ENCODE assay signal across 7 mouse cellular contexts in the genomic region with DNA sequence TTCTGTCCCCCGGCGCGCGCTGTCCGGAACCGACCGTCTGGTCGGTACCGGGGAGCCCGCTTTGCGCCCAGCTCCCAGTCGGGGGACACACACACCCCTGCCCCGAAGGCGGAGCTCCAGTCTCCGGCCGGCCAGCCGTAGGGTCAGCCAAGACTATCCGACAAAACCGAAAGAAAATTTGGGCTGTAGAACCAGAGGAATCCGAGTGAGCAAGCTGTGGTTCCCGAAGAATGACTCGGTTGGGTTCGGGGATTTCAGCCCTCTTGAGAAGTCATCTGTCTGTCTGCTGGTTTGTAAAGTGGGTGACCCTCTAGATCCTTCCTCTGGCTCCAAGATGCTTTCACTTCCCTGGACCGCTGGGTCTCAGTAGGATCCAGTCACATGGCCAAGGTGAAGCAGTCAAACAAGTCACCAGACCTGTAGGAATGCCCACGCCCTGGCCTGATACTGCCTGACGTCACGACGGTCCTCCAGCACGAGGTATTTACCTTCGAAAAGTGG. TPM values are rescaled to one million over a fixed set of nuclear protein-coding genes. Genes with fewer than 3 reads are reported as not detected.
DNase-seq lines count a peak whose midpoint lies in the region; ATAC-seq and TF ChIP-seq lines count a peak whose summit lies in the region.

A gene (minus strand): TSS at position 384 of the 501 bp plus-strand sequence.

- WGBS in embryonic facial prominence, embryonic 13.5 days, result 4% methylated on average over 30 of the region's 30 CpGs
- 1% methylated on average over 29 of the region's 30 CpGs for WGBS in heart, embryonic 14.5 days
- WGBS in kidney, postnatal 0 days, result 4% methylated on average over 30 of the region's 30 CpGs
- WGBS in stomach, embryonic 16.5 days, result 4% methylated on average over 30 of the region's 30 CpGs

- peak; percentile 63 for DNase-seq in adrenal gland, postnatal 14 days
- peak; percentile 38 for DNase-seq in kidney, postnatal 0 days (ENCODE audit: low spot score)
- DNase-seq in lung, postnatal 4 days, result peak; percentile 67 to 85
- no peak for DNase-seq in layer of hippocampus, postnatal 36 days

- H3K27ac ChIP-seq in embryonic facial prominence, embryonic 13.5 days, result no peak within 1 kb of the TSS
- H3K27ac ChIP-seq in heart, embryonic 14.5 days (replicated peaks in 1 of 2; ENCODE audit: control insufficient read depth in 1 of 2, insufficient read depth in 1 of 2, low read depth in 2 of 2, low read length in 2 of 2), result peak within 1 kb of the TSS in 1 of 2 experiments; percentile 24; a peak in 2 of 4 replicates
- no peak within 1 kb of the TSS for H3K27ac ChIP-seq in kidney, postnatal 0 days
- H3K27ac ChIP-seq in stomach, embryonic 16.5 days (ENCODE audit: low read length), result no peak within 1 kb of the TSS

- ATAC-seq in embryonic facial prominence, embryonic 13.5 days (ENCODE audit: insufficient number of reproducible peaks, insufficient read depth, low FRiP score, low TSS enrichment, low read depth), result no peak
- 0 out of 2 replicates have a peak, but pooled peaks have one; percentile 29 for ATAC-seq in heart, embryonic 14.5 days (ENCODE audit: insufficient number of reproducible peaks, insufficient read depth, low FRiP score, low read depth)
- ATAC-seq in kidney, postnatal 0 days (replicated peaks; ENCODE audit: low FRiP score, low read depth), result peak; percentile 58
- ATAC-seq in stomach, embryonic 16.5 days (ENCODE audit: insufficient read depth, low FRiP score), result peak; percentile 84

- peak within 1 kb of the TSS; percentile 95 for H3K4me2 ChIP-seq in embryonic facial prominence, embryonic 13.5 days
- peak within 1 kb of the TSS; percentile 91 for H3K4me2 ChIP-seq in heart, embryonic 14.5 days (ENCODE audit: low read length)
- H3K4me2 ChIP-seq in kidney, postnatal 0 days (ENCODE audit: low read length), result peak within 1 kb of the TSS; percentile 82
- peak within 1 kb of the TSS; percentile 99 for H3K4me2 ChIP-seq in stomach, embryonic 16.5 days (ENCODE audit: low read depth, low read length)

- H3K4me1 ChIP-seq in embryonic facial prominence, embryonic 13.5 days, result peaks cover 14% of the 10 kb centered on the region
- peaks cover 3 to 10% of the 10 kb centered on the region in 2 experiments; a peak in 3 of 4 replicates for H3K4me1 ChIP-seq in heart, embryonic 14.5 days (ENCODE audit: control insufficient read depth in 2 of 2, insufficient read depth in 2 of 2, low read length in 2 of 2)
- H3K4me1 ChIP-seq in kidney, postnatal 0 days (replicated peaks; ENCODE audit: insufficient read depth, low read length), result 0 out of 2 replicates have a peak, but pooled peaks cover 5% of the 10 kb centered on the region
- H3K4me1 ChIP-seq in stomach, embryonic 16.5 days (ENCODE audit: control insufficient read depth, insufficient read depth, low read length), result peaks cover 12% of the 10 kb centered on the region

- H3K36me3 ChIP-seq in embryonic facial prominence, embryonic 13.5 days, result 0 out of 2 replicates have a peak, but pooled peaks cover 6% of the 10 kb centered on the region
- peaks cover 8% of the 10 kb centered on the region; the same call in 1 of the 2 replicates for H3K36me3 ChIP-seq in heart, embryonic 14.5 days (ENCODE audit: control insufficient read depth, insufficient read depth, low read length)
- 0 out of 2 replicates have a peak, but pooled peaks cover 6% of the 10 kb centered on the region for H3K36me3 ChIP-seq in kidney, postnatal 0 days (ENCODE audit: insufficient read depth, low read length)
- H3K36me3 ChIP-seq in stomach, embryonic 16.5 days (ENCODE audit: control insufficient read depth, insufficient read depth, low read length), result no peaks in the 10 kb centered on the region

- H3K27me3 ChIP-seq in embryonic facial prominence, embryonic 13.5 days, result peaks cover 61% of the 10 kb centered on the region
- peaks cover 26% of the 10 kb centered on the region for H3K27me3 ChIP-seq in heart, embryonic 14.5 days (ENCODE audit: control insufficient read depth, insufficient read depth, low read length)
- H3K27me3 ChIP-seq in kidney, postnatal 0 days (ENCODE audit: insufficient read depth, low read length), result no peaks in the 10 kb centered on the region; the same call in 1 of the 2 replicates
- peaks cover 3% of the 10 kb centered on the region for H3K27me3 ChIP-seq in stomach, embryonic 16.5 days (ENCODE audit: control insufficient read depth, insufficient read depth, low read length)

- H3K9ac ChIP-seq in embryonic facial prominence, embryonic 13.5 days, result peak within 1 kb of the TSS; percentile 77
- peak within 1 kb of the TSS; percentile 72 for H3K9ac ChIP-seq in heart, embryonic 14.5 days (ENCODE audit: low read length)
- peak within 1 kb of the TSS; percentile 61 for H3K9ac ChIP-seq in kidney, postnatal 0 days (ENCODE audit: low read depth, low read length)
- peak within 1 kb of the TSS; percentile 79 for H3K9ac ChIP-seq in stomach, embryonic 16.5 days (ENCODE audit: low read length)

- no peak for TF ChIP-seq CTCF in kidney, postnatal 0 days (IDR thresholded peaks at IDR 0.05; ENCODE audit: low read depth)

- no peaks in the 10 kb centered on the region for H3K9me3 ChIP-seq in embryonic facial prominence, embryonic 13.5 days
- H3K9me3 ChIP-seq in heart, embryonic 14.5 days (ENCODE audit: control insufficient read depth, low read length), result no peaks in the 10 kb centered on the region
- H3K9me3 ChIP-seq in kidney, postnatal 0 days (replicated peaks; ENCODE audit: low read length), result no peaks in the 10 kb centered on the region
- H3K9me3 ChIP-seq in stomach, embryonic 16.5 days (replicated peaks; ENCODE audit: control insufficient read depth, low read length), result no peaks in the 10 kb centered on the region

- peak within 1 kb of the TSS; percentile 60 for H3K4me3 ChIP-seq in embryonic facial prominence, embryonic 13.5 days
- H3K4me3 ChIP-seq in heart, embryonic 14.5 days (ENCODE audit: control insufficient read depth in 1 of 2, insufficient read depth in 1 of 2, low read depth in 1 of 2, low read length in 2 of 2), result peak within 1 kb of the TSS; percentile 56 to 83
- H3K4me3 ChIP-seq in kidney, postnatal 0 days (replicated peaks; ENCODE audit: low read depth, low read length), result peak within 1 kb of the TSS; percentile 54
- H3K4me3 ChIP-seq in stomach, embryonic 16.5 days (replicated peaks; ENCODE audit: low read length), result peak within 1 kb of the TSS; percentile 73

RNA-seq across cellular contexts. Expression of the gene that starts here (rescaled TPM):
- 4.0 and 6.0 TPM in 2 replicates for total RNA-seq in adrenal gland, postnatal 14 days (2021)
- 2.4 and 2.6 TPM in 2 replicates for polyA plus RNA-seq in embryonic facial prominence, embryonic 13.5 days (2015; fragmentation: Nextera tagmentation; extraction: Ambion mirVana)
- 9.4 and 10.3 TPM in 2 replicates for polyA plus RNA-seq in heart, embryonic 14.5 days (2014; fragmentation: Nextera tagmentation; extraction: Ambion mirVana)
- polyA plus RNA-seq in kidney, postnatal 0 days (2015; fragmentation: Nextera tagmentation; extraction: Ambion mirVana), result 16.7 and 17.6 TPM in 2 replicates
- polyA plus RNA-seq in stomach, embryonic 16.5 days (2015; fragmentation: Nextera tagmentation; extraction: Ambion mirVana), result 9.0 and 10.5 TPM in 2 replicates
- total RNA-seq in layer of hippocampus, postnatal 36 days (2021), result under 1 TPM; 0.68 to 0.97 TPM

Comparison
In these comparisons a context has a peak if more than half of its experiments do, and no peak if none do; other contexts are left out.
1. DNase-seq: peak in adrenal gland, postnatal 14 days (single experiment), kidney, postnatal 0 days (single experiment) and lung, postnatal 4 days (2 of 2); none in layer of hippocampus, postnatal 36 days (0 of 2).
2. Peak in every context shown above with its lines, with median percentiles within 50 percentile points of each other: H3K4me2 ChIP-seq, H3K4me3 ChIP-seq and H3K9ac ChIP-seq.